Mouse (Mus musculus): ENCODE data around the gene Arpin.

The Arpin gene

DNA sequence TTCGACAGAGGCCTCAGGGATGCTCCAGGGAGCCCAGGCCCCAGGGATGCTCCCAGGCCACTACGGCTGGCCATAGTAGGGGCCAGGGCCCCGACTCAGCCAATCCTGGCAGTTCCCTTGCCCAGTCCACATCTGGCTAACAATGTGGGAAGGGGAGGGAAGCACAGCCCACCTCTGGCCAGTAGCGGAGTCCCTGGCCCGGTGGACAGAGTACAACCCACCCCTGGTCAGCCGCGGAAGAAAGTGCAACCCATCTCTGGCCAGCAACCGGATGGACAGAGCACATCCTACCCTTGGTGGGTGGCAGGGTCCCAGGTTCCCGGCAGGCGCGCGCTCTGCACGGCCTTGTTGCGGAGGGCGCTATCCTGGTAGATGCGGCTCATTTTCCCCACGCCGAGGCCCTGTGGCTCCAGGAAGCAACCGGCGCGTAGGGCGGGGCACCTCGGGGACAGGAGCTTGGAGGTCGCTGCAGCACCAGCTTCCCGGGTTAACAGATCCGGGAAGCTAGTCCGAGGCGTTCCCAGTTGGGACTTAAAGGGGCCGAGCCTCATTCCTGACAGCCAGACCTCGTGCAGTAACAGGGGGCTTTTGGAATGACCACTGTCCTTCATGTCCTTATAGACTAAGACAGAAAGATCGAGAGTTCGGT lies at the start of gene Arpin:
Gene Arpin, minus strand, starts transcription at position 498 of the 649 bp plus-strand sequence.
- peak; percentile 79 to 84 for DNase-seq (ENCODE audit: low spot score in 2 of 2)

DNA sequence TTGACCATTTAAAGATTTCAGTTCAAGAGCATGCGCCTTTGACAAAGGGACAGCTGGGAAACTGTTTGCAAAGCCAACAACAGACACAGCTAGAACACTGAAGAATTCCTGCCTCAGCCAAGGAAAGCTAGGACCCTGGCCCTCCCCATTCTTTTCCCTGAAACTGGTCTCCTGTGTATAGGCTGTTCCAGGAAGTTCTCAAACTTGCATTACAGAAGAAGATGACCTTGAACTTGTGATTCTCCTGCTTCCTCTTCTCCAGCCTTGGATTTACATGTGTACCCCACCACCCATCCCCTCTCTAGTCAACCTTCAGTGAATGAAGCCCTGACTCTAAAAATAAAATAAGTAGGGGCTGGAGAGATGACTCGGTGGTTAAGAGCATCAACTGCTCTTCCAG lies 40.2 kb upstream of the Arpin start:
- DNase-seq (ENCODE audit: low spot score in 2 of 2): no peak

DNA sequence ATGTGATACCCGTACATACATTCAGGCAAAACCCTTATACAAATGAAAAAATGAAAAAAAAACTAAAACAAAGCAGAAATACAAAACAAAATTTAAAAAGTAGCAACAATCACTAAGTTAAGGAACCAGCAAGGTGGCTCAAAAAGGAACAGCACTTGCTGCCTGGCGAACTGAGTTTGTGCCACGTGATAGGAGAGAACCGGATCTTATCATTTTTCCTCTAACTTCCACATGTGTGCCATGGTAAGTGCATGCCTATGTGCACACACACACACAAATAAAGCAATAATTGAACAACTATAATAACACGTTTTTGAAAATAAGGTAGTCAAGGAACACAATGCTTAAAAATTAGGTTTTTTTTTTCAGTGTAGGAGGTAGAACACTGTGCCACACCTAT lies 37.0 kb upstream of the Arpin start:
- DNase-seq (ENCODE audit: low spot score in 2 of 2): no peak

DNA sequence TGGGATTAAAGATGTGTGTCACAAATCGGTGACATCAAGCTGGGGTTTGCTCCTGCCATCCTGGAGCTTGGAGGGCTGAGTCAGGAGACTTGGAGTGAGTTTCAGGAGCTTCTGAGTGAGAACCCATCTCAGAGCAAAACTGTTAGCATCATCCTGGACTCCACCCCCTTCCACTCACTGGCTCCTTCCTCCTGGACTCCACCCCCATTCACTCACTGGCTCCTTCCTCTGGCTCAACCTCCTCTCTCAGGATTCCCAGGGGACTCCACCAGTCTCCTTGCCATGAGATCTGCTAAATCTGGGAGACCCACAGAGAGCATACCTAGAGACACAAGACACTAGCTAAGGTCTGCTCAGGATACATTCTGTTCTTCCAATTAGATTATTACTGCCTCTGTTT lies 35.2 kb upstream of the Arpin start:
- DNase-seq (ENCODE audit: low spot score in 2 of 2): no peak

DNA sequence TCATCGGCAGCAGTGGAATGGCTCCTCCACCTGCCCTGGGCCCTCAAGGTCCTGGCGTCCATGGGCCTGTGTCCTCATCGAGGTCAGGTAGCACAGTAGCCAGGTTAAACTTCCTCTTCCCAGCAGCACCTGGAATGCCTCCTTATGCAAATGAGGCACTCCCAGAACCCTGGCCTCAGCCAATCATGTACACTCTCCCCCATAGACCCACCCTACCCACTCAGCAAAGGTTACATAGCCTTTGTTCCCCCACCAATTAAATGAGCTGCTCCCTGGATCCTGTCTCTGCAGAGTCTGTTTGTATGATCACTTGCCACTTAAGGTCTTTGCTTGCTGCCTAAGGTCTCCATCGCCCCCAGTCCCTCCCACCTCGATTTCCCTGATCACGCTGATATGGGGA lies 33.2 kb upstream of the Arpin start:
- DNase-seq (ENCODE audit: low spot score in 2 of 2): no peak

DNA sequence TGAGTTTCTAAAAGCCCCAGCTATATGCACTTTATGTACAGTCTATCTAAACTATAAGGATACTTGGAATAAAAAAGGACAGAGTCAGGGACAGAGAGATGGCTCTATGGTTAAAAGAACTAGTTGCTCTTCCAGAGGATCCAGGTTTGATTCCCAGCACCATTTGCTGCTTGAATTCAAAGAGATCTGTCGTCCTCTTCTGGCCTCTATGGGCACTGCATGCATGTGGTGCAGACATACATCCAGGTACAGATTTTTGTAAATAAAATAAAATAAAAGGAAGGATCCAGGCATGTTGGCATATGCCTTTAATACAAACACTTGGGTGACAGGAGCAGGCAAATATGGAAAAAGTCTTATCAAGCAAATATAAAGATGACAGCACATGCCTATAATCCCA lies 26.4 kb upstream of the Arpin start:
- no peak for DNase-seq (ENCODE audit: low spot score in 2 of 2)

DNA sequence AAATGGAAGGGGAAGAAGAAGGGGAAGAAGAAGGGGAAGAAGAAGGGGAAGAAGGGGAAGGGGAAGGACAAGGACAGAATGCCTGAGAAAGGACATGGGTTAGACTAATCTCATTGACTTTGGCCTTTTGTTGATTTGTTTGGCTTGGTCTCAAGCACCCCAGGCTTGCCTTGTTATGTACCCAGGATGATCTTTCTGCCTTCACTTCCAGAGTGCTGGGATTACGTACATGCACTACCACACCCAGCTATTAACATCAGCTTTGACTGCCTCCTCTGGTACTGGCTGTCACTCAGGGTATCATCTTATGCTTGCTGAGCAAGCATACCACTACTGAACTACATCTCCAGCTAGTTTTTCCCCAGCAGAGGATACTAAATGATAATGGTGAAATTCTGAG lies 21.0 kb upstream of the Arpin start:
- DNase-seq (ENCODE audit: low spot score in 2 of 2): no peak

DNA sequence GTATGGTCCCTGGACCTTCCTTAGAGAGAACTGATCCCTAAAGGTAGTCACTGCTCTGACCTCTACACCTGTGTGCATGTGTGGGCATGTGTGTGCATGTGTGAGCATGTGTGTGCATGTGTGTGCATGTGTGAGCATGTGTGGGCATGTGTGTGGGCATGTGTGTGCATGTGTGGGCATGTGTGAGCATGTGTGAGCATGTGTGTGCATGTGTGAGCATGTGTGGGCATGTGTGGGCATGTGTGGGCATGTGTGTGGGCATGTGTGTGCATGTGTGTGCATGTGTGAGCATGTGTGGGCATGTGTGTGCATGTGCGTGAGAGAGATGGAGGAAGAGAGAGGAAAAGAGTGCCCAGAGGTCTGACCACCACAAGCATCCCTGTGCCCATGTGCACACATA lies 19.7 kb upstream of the Arpin start:
- no peak for DNase-seq (ENCODE audit: low spot score in 2 of 2)

DNA sequence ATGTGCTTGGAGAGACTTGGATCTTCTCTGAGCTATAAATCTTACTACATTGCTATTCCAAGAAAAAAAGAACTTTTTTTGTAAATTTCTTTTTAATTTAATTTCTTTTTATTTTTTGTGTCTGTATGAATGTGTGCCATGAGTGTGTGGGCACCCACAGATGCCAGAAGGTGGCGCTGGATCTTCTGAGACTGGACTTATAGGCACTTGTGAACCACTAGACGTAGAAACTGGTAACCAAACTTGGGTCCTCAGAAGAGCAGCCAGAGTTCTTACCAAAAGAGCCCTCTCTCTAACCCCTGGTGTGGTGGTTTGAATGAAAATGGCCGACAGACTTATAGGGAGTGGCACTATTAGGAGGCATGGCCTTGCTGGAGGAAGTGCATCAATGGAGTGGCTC lies 15.9 kb upstream of the Arpin start:
- DNase-seq (ENCODE audit: low spot score in 2 of 2): no peak

DNA sequence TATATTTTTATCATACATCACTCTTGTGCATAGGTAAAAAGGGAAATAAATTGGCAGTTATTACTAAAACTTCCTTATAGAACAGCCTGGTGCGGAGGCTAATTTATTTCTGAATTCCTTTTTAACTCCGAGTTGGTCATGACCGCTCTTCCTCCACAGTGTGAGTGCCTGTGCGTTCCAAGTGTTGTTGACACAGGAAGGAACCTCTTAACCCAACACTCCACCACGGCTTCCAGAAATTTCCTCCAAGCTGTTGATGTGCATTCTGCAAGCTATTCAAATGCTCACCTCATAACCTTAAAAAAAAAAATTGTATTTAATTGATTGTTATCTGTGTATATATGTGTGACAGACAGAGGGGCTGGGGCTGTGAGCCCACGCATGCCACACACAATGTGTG lies 15.1 kb upstream of the Arpin start:
- DNase-seq (ENCODE audit: low spot score in 2 of 2): no peak

DNA sequence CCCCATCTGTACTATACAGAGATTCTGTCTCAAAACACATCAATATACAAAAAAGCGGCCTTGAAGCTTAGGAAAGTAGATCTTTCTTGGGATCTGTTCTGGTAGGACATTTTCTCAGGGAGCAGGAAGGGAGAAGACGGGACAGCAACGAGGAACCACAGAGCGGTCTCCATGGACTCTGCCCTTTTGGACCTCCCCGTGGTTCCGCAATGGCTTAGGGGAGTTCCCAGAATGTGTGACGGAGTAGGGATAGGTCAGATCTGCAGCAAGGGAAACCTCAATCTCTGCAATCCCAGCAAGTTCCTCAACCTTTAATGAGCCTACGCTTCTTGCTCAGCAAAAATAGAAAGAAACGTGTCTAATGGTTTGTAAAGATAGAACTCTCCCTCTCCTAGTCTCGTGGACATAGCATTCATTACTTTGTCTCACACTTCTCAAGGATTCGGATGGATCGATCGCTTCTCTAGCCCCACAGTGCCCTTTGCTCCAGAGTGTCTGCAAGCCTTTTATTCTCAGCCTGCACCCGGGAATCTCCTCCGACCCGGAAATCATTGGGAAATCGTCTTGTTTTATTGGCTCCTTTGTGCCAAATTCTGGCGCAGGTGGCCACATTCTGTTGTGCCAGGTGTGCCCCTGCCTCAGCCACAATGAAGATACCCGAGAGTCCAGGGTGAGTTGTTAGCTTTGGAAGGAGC lies 499 bp upstream of the Arpin start:
- DNase-seq (ENCODE audit: low spot score in 2 of 2): peak; percentile 68 to 69

DNA sequence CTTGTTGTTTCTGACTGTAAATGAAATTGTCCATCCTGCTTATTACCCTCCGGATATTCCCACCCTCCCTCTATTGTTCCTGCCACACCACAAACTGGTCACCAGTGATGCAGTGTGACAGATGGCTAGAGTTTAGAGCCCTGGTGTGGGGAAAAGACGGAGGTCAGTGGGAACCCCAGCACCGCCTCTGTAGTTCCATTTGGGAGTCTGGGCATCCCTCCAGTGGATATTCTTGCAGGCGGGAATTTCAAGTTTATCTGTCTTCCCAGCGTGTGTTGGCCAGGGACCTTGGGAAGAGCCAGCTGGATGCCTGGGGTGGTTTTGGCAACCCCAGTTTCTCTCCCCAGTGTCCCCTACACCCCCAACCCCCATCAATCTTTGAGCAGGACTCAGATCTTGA lies 698 bp downstream of the Arpin start:
- DNase-seq (ENCODE audit: low spot score in 2 of 2): peak; percentile 37 to 47

DNA sequence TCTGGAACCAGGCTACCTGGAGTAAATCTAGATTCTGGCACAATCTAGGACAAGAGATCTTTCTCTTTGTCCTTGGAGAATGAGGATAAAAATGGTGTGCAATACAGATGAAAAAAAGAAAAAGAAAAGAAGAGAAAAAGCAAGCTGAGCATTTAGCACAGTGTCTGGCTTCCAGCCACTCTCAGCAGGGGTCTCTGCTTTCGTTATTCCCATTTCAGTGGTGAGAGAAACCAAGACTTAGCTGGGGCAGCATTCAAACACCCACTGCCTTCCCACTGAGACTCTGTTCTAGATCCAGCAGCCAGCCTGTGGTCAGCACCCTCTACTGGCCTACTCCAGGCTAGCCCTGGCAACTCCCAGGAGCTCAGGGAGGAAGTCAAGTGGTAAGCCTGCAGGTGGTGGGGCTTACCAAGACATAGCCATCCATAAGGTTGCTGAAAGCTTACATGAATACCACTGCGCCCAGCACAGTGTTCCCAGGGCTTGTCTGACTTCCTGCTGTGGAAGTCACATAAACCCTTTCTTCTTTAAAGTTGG lies 6.6 kb downstream of the Arpin start:
- no peak for DNase-seq (ENCODE audit: low spot score in 2 of 2)

DNA sequence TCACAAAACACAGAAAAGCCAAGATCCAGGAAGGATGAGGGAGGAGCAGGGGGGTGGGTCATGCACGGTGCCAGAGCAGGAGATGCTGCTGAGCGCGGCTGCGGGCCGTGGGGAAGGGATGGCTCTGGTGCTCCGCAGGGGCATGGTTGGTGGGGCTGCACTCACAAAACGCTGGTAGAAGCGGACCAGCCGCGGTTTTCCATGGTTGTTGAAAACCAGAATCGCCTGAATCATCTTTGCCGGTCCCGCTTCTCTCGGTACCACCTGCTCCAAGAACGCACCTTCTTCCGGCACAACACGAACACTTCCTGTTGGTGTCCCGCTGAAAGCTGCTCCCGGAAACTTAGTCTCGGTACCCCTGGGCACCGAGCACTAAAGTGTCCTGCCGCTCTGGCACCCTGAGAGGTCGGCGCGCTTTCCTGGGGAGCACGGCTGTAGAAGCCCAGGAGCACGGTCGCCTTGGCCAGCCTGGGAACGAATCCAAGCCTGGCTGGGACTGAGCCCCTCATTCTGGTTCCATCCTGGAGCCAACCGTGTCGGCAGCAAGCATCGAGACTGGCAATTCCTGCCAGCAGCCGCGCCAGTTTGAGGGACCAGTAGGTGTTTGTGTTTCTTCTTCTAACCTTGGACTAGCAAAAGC lies 14.7 kb downstream of the Arpin start, which contains the start of gene Ap3s2:
Gene Ap3s2, minus strand, starts transcription at position 306 of the 640 bp plus-strand sequence.
- DNase-seq (ENCODE audit: low spot score in 2 of 2): peak; percentile 83 to 89

DNA sequence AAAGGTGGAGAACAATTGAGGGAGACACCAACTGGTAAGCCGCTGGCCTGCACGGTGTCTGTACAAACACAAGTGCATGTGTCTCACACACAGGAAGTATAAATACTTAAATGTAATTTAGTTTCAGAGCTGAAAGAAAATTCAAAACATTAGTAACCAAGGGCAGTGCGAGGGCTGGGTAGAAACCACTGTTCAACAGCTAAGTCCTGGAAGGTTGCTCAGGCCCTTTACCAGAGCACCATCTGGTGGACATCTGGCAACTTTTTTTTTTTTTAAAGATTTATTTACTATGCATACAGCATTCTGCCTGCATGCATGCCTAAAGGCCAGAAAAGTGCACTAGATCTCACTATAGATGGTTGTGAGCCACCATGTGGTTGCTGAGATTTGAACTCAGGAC lies 20.6 kb downstream of the Arpin start:
- no peak for DNase-seq (ENCODE audit: low spot score in 2 of 2)

DNA sequence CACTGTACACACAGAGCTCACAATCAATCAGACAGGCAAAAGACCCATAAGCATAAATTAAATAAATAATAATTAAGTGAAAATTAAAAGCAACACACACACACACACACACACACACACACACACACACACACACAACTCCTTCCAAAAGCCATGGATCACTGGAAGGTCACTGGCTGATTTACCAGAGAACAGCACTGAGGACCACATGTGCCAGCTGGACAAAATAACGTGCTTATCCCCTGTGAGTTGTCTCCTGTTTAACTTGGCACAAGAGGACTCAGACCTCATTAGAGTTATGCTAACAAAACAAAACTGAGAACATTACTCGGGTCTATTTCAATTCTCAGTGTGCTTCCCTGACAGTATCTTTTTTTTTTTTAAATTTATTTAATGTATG lies 27.8 kb downstream of the Arpin start:
- DNase-seq (ENCODE audit: low spot score in 2 of 2): peak; percentile 67 to 73

DNA sequence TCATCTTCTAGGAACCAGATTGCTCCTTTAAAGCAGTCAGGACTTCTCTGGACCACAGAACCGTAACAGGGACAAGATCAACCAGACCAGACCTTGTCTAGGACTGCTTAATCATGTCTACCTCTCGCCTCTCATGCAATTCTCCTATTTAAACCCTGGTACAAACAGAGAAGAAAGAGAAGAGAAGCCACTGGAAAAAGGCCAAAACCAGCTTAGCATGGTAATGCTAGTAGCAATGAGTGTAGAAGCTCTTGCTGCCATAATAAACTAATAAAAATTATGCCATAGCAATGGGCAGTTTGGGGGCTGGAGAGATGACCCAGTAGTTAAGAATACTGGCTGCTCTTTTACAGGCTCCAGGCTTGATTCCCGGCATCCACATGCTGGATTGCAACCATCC lies 28.2 kb downstream of the Arpin start:
- no peak for DNase-seq (ENCODE audit: low spot score in 2 of 2)

DNA sequence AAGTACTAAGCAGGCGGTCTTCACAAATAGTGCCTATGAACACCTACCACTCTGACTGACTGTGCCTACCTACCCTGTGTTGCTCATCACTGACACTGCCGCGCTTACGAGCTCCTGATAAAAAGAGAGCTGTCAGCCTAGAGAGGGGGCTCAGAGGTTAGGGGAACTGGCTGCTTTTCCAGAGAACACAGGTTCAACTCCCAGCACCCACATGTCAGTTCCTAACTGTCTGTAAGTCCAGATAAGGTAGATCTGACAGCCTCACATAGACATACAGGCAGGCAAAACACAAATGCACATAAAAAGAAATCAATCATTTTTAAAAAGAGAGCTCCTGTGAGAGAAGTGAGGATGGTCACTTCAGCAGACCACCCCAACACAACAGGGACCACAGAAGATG lies 30.0 kb downstream of the Arpin start:
- no peak for DNase-seq (ENCODE audit: low spot score in 2 of 2)

DNA sequence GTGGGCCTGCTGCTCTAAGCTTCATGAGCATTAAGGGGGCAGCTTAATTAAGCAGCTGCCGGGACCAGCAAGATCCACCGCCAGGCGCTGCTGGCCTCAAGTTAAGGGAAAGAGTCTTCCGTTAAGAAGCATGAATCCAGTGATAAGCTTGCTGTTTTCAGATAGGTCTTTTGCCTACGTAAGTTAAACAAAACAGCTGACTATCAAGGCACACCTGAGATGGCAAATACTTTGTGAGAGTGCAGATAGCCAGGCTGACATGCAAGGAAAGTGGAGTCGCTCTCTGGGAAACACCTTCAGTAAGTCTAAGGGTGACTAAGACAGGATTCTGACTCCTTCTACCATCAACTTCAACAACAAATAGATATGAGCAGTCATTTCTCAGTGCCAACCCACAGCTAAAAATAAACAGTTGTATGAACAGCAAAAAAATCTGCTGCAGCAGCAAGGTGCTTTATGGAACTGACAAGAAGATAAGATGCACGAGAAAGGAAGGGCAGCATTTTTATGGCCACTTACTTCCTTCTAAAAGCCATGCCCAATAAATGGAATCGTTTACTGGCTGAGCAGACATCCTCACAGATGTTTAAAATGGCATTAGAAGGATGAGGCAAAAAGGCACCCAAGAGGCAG lies 31.9 kb downstream of the Arpin start:
- no peak for DNase-seq (ENCODE audit: low spot score in 2 of 2)

DNA sequence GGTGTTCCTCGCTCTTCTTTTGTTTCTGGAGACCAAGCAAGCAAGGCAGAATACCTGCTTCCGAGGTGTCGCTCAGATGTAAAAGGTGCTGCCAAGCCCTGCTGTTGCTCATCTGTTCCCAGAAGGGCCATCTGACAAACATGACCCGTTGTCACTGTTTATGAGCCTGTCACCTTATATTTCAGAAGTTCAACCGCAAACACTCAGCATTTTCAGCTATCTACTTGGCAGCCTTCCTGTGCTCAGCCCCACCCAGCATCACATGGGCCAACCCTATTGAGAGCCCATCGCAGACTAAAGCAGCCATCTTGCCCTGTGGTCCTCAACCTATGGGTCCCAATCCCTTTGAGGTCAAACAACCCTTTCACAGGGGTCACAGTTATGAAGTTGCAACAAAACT lies 34.4 kb downstream of the Arpin start:
- no peak for DNase-seq (ENCODE audit: low spot score in 2 of 2)

DNA sequence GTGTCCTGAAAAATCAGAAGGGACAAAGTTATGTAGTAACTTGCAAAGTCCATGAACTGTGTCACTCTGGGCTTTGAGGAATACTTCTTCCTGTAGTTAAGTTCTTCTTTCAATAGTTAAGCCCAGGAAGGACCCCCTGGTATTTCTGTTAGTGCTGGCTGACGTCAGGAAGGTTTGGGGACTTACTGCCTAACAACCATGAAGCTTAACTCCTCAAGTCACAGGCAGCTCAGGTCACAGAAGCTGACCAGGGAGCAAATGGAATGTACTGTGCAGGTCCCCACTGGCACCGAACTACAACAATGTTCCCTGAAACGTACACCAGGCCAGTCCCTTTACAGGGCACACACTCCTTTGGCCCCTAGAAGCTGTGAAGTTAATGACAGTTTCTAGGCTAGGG lies 39.9 kb downstream of the Arpin start:
- no peak for DNase-seq (ENCODE audit: low spot score in 2 of 2)

DNA sequence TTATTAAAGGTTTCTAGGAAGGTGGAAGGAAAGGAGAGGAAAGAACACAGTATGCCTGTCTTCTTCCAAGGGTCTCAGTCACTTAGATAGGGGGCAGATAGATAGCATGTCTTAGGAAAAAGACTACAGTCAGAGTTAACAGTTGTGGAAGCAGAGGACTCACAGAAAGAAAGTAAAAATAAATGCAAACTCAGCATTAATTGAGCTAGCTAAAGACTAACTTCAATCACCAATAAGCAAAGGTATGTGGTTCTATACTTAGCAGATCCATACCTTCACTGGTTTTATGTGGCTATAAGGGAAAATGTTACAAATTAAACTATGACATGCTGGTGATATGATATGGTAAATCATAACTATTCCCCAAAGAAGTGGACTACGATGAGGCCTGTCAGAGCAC lies 40.4 kb downstream of the Arpin start:
- DNase-seq (ENCODE audit: low spot score in 2 of 2): no peak

Measured in heart, adult 9 months (tissue).